Mouse (Mus musculus) kidney, postnatal 0 days (tissue): ENCODE results near the gene Bpifb4. TPM values are rescaled to one million over a fixed set of nuclear protein-coding genes. Genes with fewer than 3 reads are reported as not detected.

Experiments
- ATAC-seq: fragments of 200-750 bp; cut with Nextera tagmentation; replicated peaks from 2 replicates; pipeline ENCODE4 v1.8.0; 2017; ENCODE audit warnings: low read depth, moderate number of reproducible peaks, moderate TSS enrichment, moderate library complexity; ENCODE audit not compliant: low FRiP score
- DNase-seq: peaks from one replicate; pipeline ENCODE4 v3.0.0-alpha.2; 2016; ENCODE audit warnings: low spot score
- H3K27ac ChIP-seq: fragments of 300-500 bp; sonication (generic); 2 replicates; pipeline ENCODE4 v1.5.1; 2014; ENCODE audit warnings: mild to moderate bottlenecking
- H3K27me3 ChIP-seq: fragments of 300-500 bp; sonication (generic); 2 replicates; pipeline ENCODE4 v1.6.1; 2014; ENCODE audit warnings: low read length, mixed read lengths; ENCODE audit not compliant: insufficient read depth
- H3K36me3 ChIP-seq: fragments of 300-500 bp; sonication (generic); 2 replicates; pipeline ENCODE4 v1.6.1; 2014; ENCODE audit warnings: low read length, mixed read lengths; ENCODE audit not compliant: insufficient read depth
- H3K4me1 ChIP-seq: fragments of 300-500 bp; sonication (generic); replicated peaks from 2 replicates; pipeline ENCODE4 v1.6.1; 2014; ENCODE audit warnings: antibody characterized with exemption, low read length, mixed read lengths; ENCODE audit not compliant: insufficient read depth
- H3K4me2 ChIP-seq: fragments of 300-500 bp; sonication (generic); 2 replicates; pipeline ENCODE4 v1.6.1; 2014; ENCODE audit warnings: mild to moderate bottlenecking, low read length, moderate library complexity, mixed read lengths
- H3K4me3 ChIP-seq: fragments of 300-500 bp; sonication (generic); replicated peaks from 2 replicates; pipeline ENCODE4 v1.5.1; 2014; ENCODE audit warnings: low read depth, low read length
- H3K9ac ChIP-seq: fragments of 300-500 bp; sonication (generic); 2 replicates; pipeline ENCODE4 v1.6.1; 2014; ENCODE audit warnings: low read depth, low read length
- H3K9me3 ChIP-seq: fragments of 300-500 bp; sonication (generic); replicated peaks from 2 replicates; pipeline ENCODE4 v1.6.1; 2016; ENCODE audit warnings: low read length, inconsistent platforms, mixed read lengths
- CTCF ChIP-seq: IDR thresholded peaks from 2 replicates; pipeline ENCODE4 v1.5.1; 2016; ENCODE audit warnings: antibody characterized with exemption, low read depth, mild to moderate bottlenecking, moderate library complexity
- WGBS: fragments of 180-500 bp; shearing (Covaris S2); extraction: QIAGEN DNeasy Blood & Tissue Kit; methylation state at CpG from one replicate; pipeline ENCODE4 v1.1.7; 2014; 5-methylcytosine and 5-hydroxymethylcytosine counted together
- polyA plus RNA-seq: library from polyadenylated mRNA; unstranded; fragments of >200 nt; fragmentation: Nextera tagmentation; extraction: Ambion mirVana; gene quantifications from 2 replicates; pipeline ENCODE4 v1.2.1, GENCODE M21; 2015

The Bpifb4 gene
- polyA plus RNA-seq, 1 experiment from 2014 or later: not detected

- no peak for DNase-seq
- no peak for ATAC-seq
- H3K27ac ChIP-seq: no peak overlapping the region
These were observed 16.8 kb upstream of the Bpifb4 start for GRCm38 (mm10) chr2:153921246-153921645.

GRCm38 (mm10) chr2:153929871-153930413 is 8.1 kb upstream of the Bpifb4 start:
- Histone ChIP-seq H3K27ac (no peak overlapping the region), H3K4me3 (no peak overlapping the region), H3K27me3 (no peaks in the 10 kb centered on the region), H3K9me3 (no peaks in the 10 kb centered on the region), H3K4me2 (no peak overlapping the region), H3K36me3 (no peaks in the 10 kb centered on the region), H3K9ac (no peak overlapping the region), H3K4me1 (no peaks in the 10 kb centered on the region)
- WGBS: 36% methylated on average over 3 of the region's 3 CpGs
- ATAC-seq: no peak
- peak; percentile 92 for TF ChIP-seq CTCF
- peak; percentile 60 for DNase-seq

More at GRCm38 (mm10) chr2:153921246-153921645, 16.8 kb upstream of the Bpifb4 start:
- WGBS: 88% methylated on average over 6 of the region's 6 CpGs
- Histone ChIP-seq H3K9ac (no peak overlapping the region), H3K27me3 (no peaks in the 10 kb centered on the region), H3K4me3 (no peak overlapping the region), H3K9me3 (no peaks in the 10 kb centered on the region), H3K36me3 (no peaks in the 10 kb centered on the region), H3K4me2 (no peak overlapping the region), H3K4me1 (no peaks in the 10 kb centered on the region)
- no peak for TF ChIP-seq CTCF

GRCm38 (mm10) chr2:153931125-153931524 is 6.9 kb upstream of the Bpifb4 start:
- ATAC-seq (no peak), DNase-seq (no peak)
- H3K4me2 ChIP-seq: no peak overlapping the region
- 78% methylated on average over 6 of the region's 6 CpGs for WGBS
- no peaks in the 10 kb centered on the region for H3K36me3 ChIP-seq
- H3K27ac ChIP-seq: no peak overlapping the region
- no peak overlapping the region for H3K9ac ChIP-seq
- TF ChIP-seq CTCF: no peak
- no peaks in the 10 kb centered on the region for H3K27me3 ChIP-seq
- H3K4me3 ChIP-seq: no peak overlapping the region
- no peaks in the 10 kb centered on the region for H3K9me3 ChIP-seq
- no peaks in the 10 kb centered on the region for H3K4me1 ChIP-seq

GRCm38 (mm10) chr2:153933311-153933710 is 4.7 kb upstream of the Bpifb4 start:
- ATAC-seq (no peak), DNase-seq (no peak)
- no peak overlapping the region for H3K9ac ChIP-seq
- no peaks in the 10 kb centered on the region for H3K27me3 ChIP-seq
- no peaks in the 10 kb centered on the region for H3K9me3 ChIP-seq
- H3K36me3 ChIP-seq: no peaks in the 10 kb centered on the region
- no peak overlapping the region for H3K27ac ChIP-seq
- no peak overlapping the region for H3K4me2 ChIP-seq
- TF ChIP-seq CTCF: no peak
- no peaks in the 10 kb centered on the region for H3K4me1 ChIP-seq
- H3K4me3 ChIP-seq: no peak overlapping the region
- 80% methylated on average over 6 of the region's 6 CpGs for WGBS

- ATAC-seq: no peak
- TF ChIP-seq CTCF: 0 out of 2 replicates have a peak, but pooled peaks have one; percentile 8
- DNase-seq: no peak
These were observed 2.7 kb upstream of the Bpifb4 start for GRCm38 (mm10) chr2:153935348-153935747.

GRCm38 (mm10) chr2:153943537-153943936 is 5.5 kb downstream of the Bpifb4 start:
- H3K4me2 ChIP-seq: no peak overlapping the region
- H3K4me3 ChIP-seq: no peak overlapping the region
- no peak overlapping the region for H3K9ac ChIP-seq
- H3K27me3 ChIP-seq: no peaks in the 10 kb centered on the region
- DNase-seq (peak; percentile 40), ATAC-seq (no peak)
- WGBS: 44% methylated on average over 3 of the region's 3 CpGs
- H3K36me3 ChIP-seq: no peaks in the 10 kb centered on the region
- no peak overlapping the region for H3K27ac ChIP-seq
- no peaks in the 10 kb centered on the region for H3K9me3 ChIP-seq
- peak; percentile 75 for TF ChIP-seq CTCF
- no peaks in the 10 kb centered on the region for H3K4me1 ChIP-seq

More at GRCm38 (mm10) chr2:153935348-153935747, 2.7 kb upstream of the Bpifb4 start:
- H3K27me3 ChIP-seq: no peaks in the 10 kb centered on the region
- H3K4me2 ChIP-seq: no peak overlapping the region
- H3K4me1 ChIP-seq: no peaks in the 10 kb centered on the region
- no peak overlapping the region for H3K4me3 ChIP-seq
- no peak overlapping the region for H3K27ac ChIP-seq
- WGBS: 91% methylated on average over 6 of the region's 6 CpGs
- no peak overlapping the region for H3K9ac ChIP-seq
- H3K9me3 ChIP-seq: no peaks in the 10 kb centered on the region
- H3K36me3 ChIP-seq: no peaks in the 10 kb centered on the region

- H3K36me3 ChIP-seq: no peaks in the 10 kb centered on the region
- H3K9me3 ChIP-seq: no peaks in the 10 kb centered on the region
- no peak overlapping the region for H3K27ac ChIP-seq
- TF ChIP-seq CTCF: no peak
- H3K4me1 ChIP-seq: no peaks in the 10 kb centered on the region
- no peak overlapping the region for H3K4me3 ChIP-seq
- DNase-seq (no peak), ATAC-seq (no peak)
- no peak overlapping the region for H3K4me2 ChIP-seq
- H3K9ac ChIP-seq: no peak overlapping the region
- 80% methylated on average over 8 of the region's 8 CpGs for WGBS
- no peaks in the 10 kb centered on the region for H3K27me3 ChIP-seq
These were observed 6.6 kb downstream of the Bpifb4 start for GRCm38 (mm10) chr2:153944567-153944966.
